Mouse (Mus musculus) kidney, embryonic 15.5 days (tissue): ENCODE data around the gene Traip. TPM values are rescaled to one million over a fixed set of nuclear protein-coding genes. Genes with fewer than 3 reads are reported as not detected.

Experiments
- ATAC-seq: fragments of 200-750 bp; cut with Nextera tagmentation; replicated peaks from 2 replicates; pipeline ENCODE4 v1.8.0; 2017; ENCODE audit warnings: moderate TSS enrichment; ENCODE audit not compliant: low FRiP score
- H3K27ac ChIP-seq: fragments of 300-500 bp; sonication (generic); 2 replicates; pipeline ENCODE4 v1.5.1; 2015; ENCODE audit warnings: mild to moderate bottlenecking, inconsistent platforms
- H3K27me3 ChIP-seq: fragments of 300-500 bp; sonication (generic); 2 replicates; pipeline ENCODE4 v1.6.1; 2015; ENCODE audit warnings: inconsistent platforms
- H3K36me3 ChIP-seq: fragments of 300-500 bp; sonication (generic); 2 replicates; pipeline ENCODE4 v1.6.1; 2015; ENCODE audit warnings: inconsistent platforms
- H3K4me1 ChIP-seq: fragments of 300-500 bp; sonication (generic); 2 replicates; pipeline ENCODE4 v1.6.1; 2015; ENCODE audit warnings: inconsistent platforms
- H3K4me2 ChIP-seq: fragments of 300-500 bp; sonication (generic); 2 replicates; pipeline ENCODE4 v1.6.1; 2015; ENCODE audit warnings: moderate library complexity, mild to moderate bottlenecking, inconsistent platforms
- H3K4me3 ChIP-seq: fragments of 300-500 bp; sonication (generic); replicated peaks from 2 replicates; pipeline ENCODE4 v1.5.1; 2015; ENCODE audit warnings: mild to moderate bottlenecking, inconsistent platforms
- H3K9ac ChIP-seq: fragments of 300-500 bp; sonication (generic); 2 replicates; pipeline ENCODE4 v1.6.1; 2015; ENCODE audit warnings: mild to moderate bottlenecking, inconsistent platforms
- H3K9me3 ChIP-seq: fragments of 300-500 bp; sonication (generic); replicated peaks from 2 replicates; pipeline ENCODE4 v1.6.1; 2016; ENCODE audit warnings: inconsistent platforms
- WGBS: fragments of 180-500 bp; shearing (Covaris S2); methylation state at CpG from one replicate; pipeline ENCODE4 v1.1.7; 2015; ENCODE audit warnings: mixed read lengths; 5-methylcytosine and 5-hydroxymethylcytosine counted together
- polyA plus RNA-seq: library from polyadenylated mRNA; unstranded; fragments of >200 nt; fragmentation: Nextera tagmentation; extraction: Ambion mirVana; gene quantifications from 2 replicates; pipeline ENCODE4 v1.2.1, GENCODE M21; 2015

The Traip gene
- 21.8 and 25.0 TPM in 2 replicates for polyA plus RNA-seq

GRCm38 (mm10) chr9:107949922-107950235 is at the start of gene Traip:
Traip (plus strand) TSS chr9:107950136.
- no peak for ATAC-seq
- peak within 1 kb of the TSS; percentile 71 for H3K27ac ChIP-seq
- no peaks in the 10 kb centered on the region for H3K36me3 ChIP-seq
- H3K4me2 ChIP-seq = peak within 1 kb of the TSS; percentile 83
- H3K27me3 ChIP-seq = no peaks in the 10 kb centered on the region
- no peaks in the 10 kb centered on the region for H3K9me3 ChIP-seq
- peaks cover 24% of the 10 kb centered on the region for H3K4me1 ChIP-seq
- H3K4me3 ChIP-seq = peak within 1 kb of the TSS; percentile 83
- peak within 1 kb of the TSS; percentile 66 for H3K9ac ChIP-seq
- WGBS = 89% methylated on average over 10 of the region's 10 CpGs

- H3K9ac ChIP-seq = peak overlapping the region; percentile 48
- H3K4me2 ChIP-seq = peak overlapping the region; percentile 81
- WGBS = 5% methylated on average over 44 of the region's 44 CpGs
- peak overlapping the region; percentile 44 for H3K4me3 ChIP-seq
- peak; percentile 57 for ATAC-seq
- peaks cover 26% of the 10 kb centered on the region for H3K27me3 ChIP-seq
- no peaks in the 10 kb centered on the region for H3K9me3 ChIP-seq
- peaks cover 34% of the 10 kb centered on the region for H3K4me1 ChIP-seq
- H3K27ac ChIP-seq = peak overlapping the region; percentile 64; the same call in 1 of the 2 replicates
- peaks cover 9% of the 10 kb centered on the region; the same call in 1 of the 2 replicates for H3K36me3 ChIP-seq
Measured at GRCm38 (mm10) chr9:107900840-107901626, 48.9 kb upstream of the Traip start.

- Histone ChIP-seq H3K9ac (no peak overlapping the region), H3K9me3 (no peaks in the 10 kb centered on the region), H3K4me2 (peak overlapping the region; percentile 81), H3K4me3 (peak overlapping the region; percentile 44), H3K4me1 (peaks cover 40% of the 10 kb centered on the region), H3K27ac (no peak overlapping the region), H3K36me3 (peaks cover 9% of the 10 kb centered on the region; the same call in 1 of the 2 replicates), H3K27me3 (peaks cover 26% of the 10 kb centered on the region)
- 13% methylated on average over 17 of the region's 17 CpGs for WGBS
- ATAC-seq = no peak
Measured at GRCm38 (mm10) chr9:107901627-107901914, 48.4 kb upstream of the Traip start.

GRCm38 (mm10) chr9:107904726-107905125 is 45.2 kb upstream of the Traip start:
- H3K27me3 ChIP-seq = peaks cover 40% of the 10 kb centered on the region
- no peak overlapping the region for H3K4me2 ChIP-seq
- WGBS = 5% methylated on average over 4 of the region's 4 CpGs
- H3K27ac ChIP-seq = no peak overlapping the region
- peaks cover 68% of the 10 kb centered on the region for H3K4me1 ChIP-seq
- H3K36me3 ChIP-seq = peaks cover 9% of the 10 kb centered on the region; the same call in 1 of the 2 replicates
- H3K9ac ChIP-seq = no peak overlapping the region
- no peak overlapping the region for H3K4me3 ChIP-seq
- no peaks in the 10 kb centered on the region for H3K9me3 ChIP-seq
- ATAC-seq = no peak

- peak within 1 kb of the TSS; percentile 75 for H3K27ac ChIP-seq
- ATAC-seq = peak; percentile 84
- H3K9me3 ChIP-seq = no peaks in the 10 kb centered on the region
- H3K4me3 ChIP-seq = peak within 1 kb of the TSS; percentile 47
- H3K4me1 ChIP-seq = peaks cover 51% of the 10 kb centered on the region
- H3K4me2 ChIP-seq = peak within 1 kb of the TSS; percentile 89
- H3K36me3 ChIP-seq = peaks cover 5% of the 10 kb centered on the region; the same call in 1 of the 2 replicates
- peaks cover 23% of the 10 kb centered on the region for H3K27me3 ChIP-seq
- 10% methylated on average over 19 of the region's 19 CpGs for WGBS
- peak within 1 kb of the TSS; percentile 45; the same call in 1 of the 2 replicates for H3K9ac ChIP-seq
Measured at GRCm38 (mm10) chr9:107906252-107906966, 43.5 kb upstream of the Traip start, which contains the start of gene Mst1r. Mst1r (plus strand) TSS chr9:107906873.

- peaks cover 17% of the 10 kb centered on the region for H3K27me3 ChIP-seq
- peak overlapping the region; percentile 47 for H3K4me3 ChIP-seq
- peaks cover 45% of the 10 kb centered on the region for H3K4me1 ChIP-seq
- H3K4me2 ChIP-seq = peak overlapping the region; percentile 89
- H3K27ac ChIP-seq = peak overlapping the region; percentile 75
- ATAC-seq = no peak
- no peaks in the 10 kb centered on the region for H3K9me3 ChIP-seq
- H3K9ac ChIP-seq = peak overlapping the region; percentile 45; the same call in 1 of the 2 replicates
- peaks cover 5% of the 10 kb centered on the region; the same call in 1 of the 2 replicates for H3K36me3 ChIP-seq
- 46% methylated on average over 31 of the region's 31 CpGs for WGBS
Measured at GRCm38 (mm10) chr9:107906967-107907800, 42.8 kb upstream of the Traip start.

GRCm38 (mm10) chr9:107907801-107908120 is 42.2 kb upstream of the Traip start:
- H3K9ac ChIP-seq = no peak overlapping the region
- peaks cover 45% of the 10 kb centered on the region for H3K4me1 ChIP-seq
- peaks cover 16% of the 10 kb centered on the region for H3K27me3 ChIP-seq
- ATAC-seq = no peak
- no peaks in the 10 kb centered on the region for H3K9me3 ChIP-seq
- 81% methylated on average over 14 of the region's 14 CpGs for WGBS
- peak overlapping the region; percentile 89 for H3K4me2 ChIP-seq
- no peak overlapping the region for H3K27ac ChIP-seq
- peak overlapping the region; percentile 47 for H3K4me3 ChIP-seq
- peaks cover 3% of the 10 kb centered on the region; the same call in 1 of the 2 replicates for H3K36me3 ChIP-seq

GRCm38 (mm10) chr9:107908410-107909158 is 41.4 kb upstream of the Traip start:
- H3K27ac ChIP-seq = no peak overlapping the region

GRCm38 (mm10) chr9:107910025-107910769 is 39.7 kb upstream of the Traip start:
- H3K9me3 ChIP-seq = no peaks in the 10 kb centered on the region
- H3K4me2 ChIP-seq = no peak overlapping the region
- no peaks in the 10 kb centered on the region for H3K36me3 ChIP-seq
- peaks cover 49% of the 10 kb centered on the region for H3K4me1 ChIP-seq
- 87% methylated on average over 15 of the region's 15 CpGs for WGBS
- no peak overlapping the region for H3K4me3 ChIP-seq
- no peak for ATAC-seq
- peaks cover 19% of the 10 kb centered on the region for H3K27me3 ChIP-seq
- no peak overlapping the region for H3K9ac ChIP-seq
- no peak overlapping the region for H3K27ac ChIP-seq

More at GRCm38 (mm10) chr9:107908410-107909158, 41.4 kb upstream of the Traip start:
- no peak for ATAC-seq
- H3K36me3 ChIP-seq = no peaks in the 10 kb centered on the region
- H3K27me3 ChIP-seq = peaks cover 19% of the 10 kb centered on the region
- H3K9ac ChIP-seq = no peak overlapping the region
- 27% methylated on average over 18 of the region's 18 CpGs for WGBS
- peak overlapping the region; percentile 17 for H3K4me3 ChIP-seq
- H3K4me2 ChIP-seq = peak overlapping the region; percentile 89
- peaks cover 45% of the 10 kb centered on the region for H3K4me1 ChIP-seq
- H3K9me3 ChIP-seq = no peaks in the 10 kb centered on the region

GRCm38 (mm10) chr9:107914764-107915420 is 35.0 kb upstream of the Traip start:
- no peak overlapping the region for H3K4me2 ChIP-seq
- 51% methylated on average over 16 of the region's 16 CpGs for WGBS
- peaks cover 22% of the 10 kb centered on the region for H3K4me1 ChIP-seq

More at GRCm38 (mm10) chr9:107914764-107915420, 35.0 kb upstream of the Traip start:
- H3K27me3 ChIP-seq = peaks cover 4% of the 10 kb centered on the region; the same call in 1 of the 2 replicates
- H3K9me3 ChIP-seq = no peaks in the 10 kb centered on the region
- ATAC-seq = no peak
- H3K27ac ChIP-seq = no peak overlapping the region
- no peaks in the 10 kb centered on the region for H3K36me3 ChIP-seq
- H3K4me3 ChIP-seq = no peak overlapping the region
- no peak overlapping the region for H3K9ac ChIP-seq
